Comparison of ENCODE assay signal across 15 mouse cellular contexts in genomic region chr8:121300066-121300465, GRCm38 (mm10).
DNase-seq lines count a peak whose midpoint lies in the region; ATAC-seq and TF ChIP-seq lines count a peak whose summit lies in the region.
"Had no signal": no experiment of that assay in that cellular context is flagged by ENCODE, and none has a peak within 500 bp of the region (broad histone marks: within the 10 kb centered on the region; RNA-seq: fewer than 3 reads in every experiment).

No protein-coding gene starts in this region.

- peak overlapping the region; percentile 84 for H3K27ac ChIP-seq in heart, embryonic 10.5 days
- H3K27ac ChIP-seq in kidney, embryonic 16.5 days (ENCODE audit: low read length) = peak overlapping the region; percentile 98
- peak overlapping the region; percentile 16 for H3K27ac ChIP-seq in bone marrow, adult 2 months (ENCODE audit: control insufficient read depth, insufficient read depth, low read depth, low read length, poor library complexity)
- H3K27ac ChIP-seq in limb, embryonic 12.5 days = peak overlapping the region; percentile 68; the same call in 1 of the 2 replicates
- H3K27ac ChIP-seq: hindbrain, embryonic 14.5 days; neural tube, embryonic 15.5 days had no signal

- intact Hi-C loops in gastrocnemius, postnatal 14 days (cut with DNase I; ENCODE audit: low total_unique reads) = no loop called here

- DNase-seq in heart, embryonic 10.5 days (ENCODE audit: low spot score) = no peak
- DNase-seq in heart, adult 18-20 months = no peak
- DNase-seq in kidney, adult 18-20 months = no peak
- no peak for DNase-seq in gastrocnemius, postnatal 25 days
- no peak for DNase-seq in gastrocnemius, postnatal 14 days
- DNase-seq: adrenal gland, postnatal 25 days; cerebellum, adult 9-10 months; layer of hippocampus, postnatal 36 days; liver; right cerebral cortex, postnatal 4 days had no signal

- no peaks in the 10 kb centered on the region for H3K9me3 ChIP-seq in heart, embryonic 10.5 days
- no peaks in the 10 kb centered on the region for H3K9me3 ChIP-seq in kidney, embryonic 16.5 days (ENCODE audit: low read length)
- H3K9me3 ChIP-seq in limb, embryonic 12.5 days = no peaks in the 10 kb centered on the region
- H3K9me3 ChIP-seq: neural tube, embryonic 15.5 days had no signal

- no peak for TF ChIP-seq CTCF in bone marrow, adult 2 months (IDR thresholded peaks at IDR 0.05; ENCODE audit: control insufficient read depth, insufficient read depth, low read length)

- peak overlapping the region; percentile 29 for H3K9ac ChIP-seq in kidney, embryonic 16.5 days (replicated peaks; ENCODE audit: low read length)
- H3K9ac ChIP-seq in limb, embryonic 12.5 days (replicated peaks) = no peak overlapping the region
- H3K9ac ChIP-seq: neural tube, embryonic 15.5 days had no signal

- ATAC-seq in kidney, embryonic 16.5 days (ENCODE audit: low FRiP score, low TSS enrichment) = no peak
- no peak for ATAC-seq in limb, embryonic 12.5 days (ENCODE audit: insufficient number of reproducible peaks, insufficient read depth, low FRiP score, low TSS enrichment, low read depth)

- peaks cover 25% of the 10 kb centered on the region for H3K27me3 ChIP-seq in heart, embryonic 10.5 days (ENCODE audit: insufficient read depth, poor library complexity, severe bottlenecking)
- no peaks in the 10 kb centered on the region; the same call in 1 of the 2 replicates for H3K27me3 ChIP-seq in kidney, embryonic 16.5 days (ENCODE audit: insufficient read depth, low read length)
- peaks cover 73% of the 10 kb centered on the region for H3K27me3 ChIP-seq in limb, embryonic 12.5 days
- H3K27me3 ChIP-seq: neural tube, embryonic 15.5 days had no signal

- H3K4me1 ChIP-seq in heart, embryonic 10.5 days = peaks cover 58% of the 10 kb centered on the region
- H3K4me1 ChIP-seq in kidney, embryonic 16.5 days (ENCODE audit: insufficient read depth, low read length) = peaks cover 59% of the 10 kb centered on the region
- no peaks in the 10 kb centered on the region for H3K4me1 ChIP-seq in bone marrow, adult 2 months (ENCODE audit: control insufficient read depth, insufficient read depth, low read length)
- peaks cover 82% of the 10 kb centered on the region for H3K4me1 ChIP-seq in limb, embryonic 12.5 days (replicated peaks)

- no peak for TF ChIP-seq POLR2A in bone marrow, adult 2 months (IDR thresholded peaks at IDR 0.05; ENCODE audit: borderline replicate concordance, control insufficient read depth, low read depth, low read length)

- no peaks in the 10 kb centered on the region for H3K36me3 ChIP-seq in heart, embryonic 10.5 days
- H3K36me3 ChIP-seq in kidney, embryonic 16.5 days (ENCODE audit: insufficient read depth, low read length) = no peaks in the 10 kb centered on the region
- no peaks in the 10 kb centered on the region for H3K36me3 ChIP-seq in limb, embryonic 12.5 days
- H3K36me3 ChIP-seq: neural tube, embryonic 15.5 days had no signal

- WGBS in heart, embryonic 10.5 days = 45% methylated on average over 4 of the region's 4 CpGs
- 35% methylated on average over 4 of the region's 4 CpGs for WGBS in kidney, embryonic 16.5 days
- 62% methylated on average over 4 of the region's 4 CpGs for whole genome bisulfite sequencing in bone marrow, adult 2 months
- 37% methylated on average over 4 of the region's 4 CpGs for WGBS in limb, embryonic 12.5 days

- H3K4me3 ChIP-seq in heart, embryonic 10.5 days = no peak overlapping the region
- no peak overlapping the region for H3K4me3 ChIP-seq in kidney, embryonic 16.5 days (ENCODE audit: low read length)
- H3K4me3 ChIP-seq in bone marrow, adult 2 months (replicated peaks; ENCODE audit: control insufficient read depth, low read depth, low read length) = no peak overlapping the region
- no peak overlapping the region for H3K4me3 ChIP-seq in limb, embryonic 12.5 days (replicated peaks)
- H3K4me3 ChIP-seq: neural tube, embryonic 15.5 days had no signal

- H3K4me2 ChIP-seq in kidney, embryonic 16.5 days (replicated peaks; ENCODE audit: low read depth, low read length) = peak overlapping the region; percentile 49; the same call in 1 of the 2 replicates
- H3K4me2 ChIP-seq in limb, embryonic 12.5 days = peak overlapping the region; percentile 52
- H3K4me2 ChIP-seq: hindbrain, embryonic 14.5 days had no signal

Comparison
In these comparisons a context has a peak if more than half of its experiments do, and no peak if none do; other contexts are left out.
1. H3K27ac ChIP-seq: peak in every context shown above with its lines; median percentile 98 in kidney, embryonic 16.5 days; 84 in heart, embryonic 10.5 days; 68 in limb, embryonic 12.5 days; 16 in bone marrow, adult 2 months.